Mouse (Mus musculus): ENCODE data around the gene Stab2. TPM values are rescaled to one million over a fixed set of nuclear protein-coding genes. Genes with fewer than 3 reads are reported as not detected.

Stab2 gene
- total and polyA plus RNA-seq, 2 experiments: 24.0 to 73.5 TPM

- 69% methylated on average over 8 of the region's 8 CpGs for WGBS
- TF ChIP-seq CTCF (IDR thresholded peaks at IDR 0.05; ENCODE audit: low read depth, low read length) (no peak), POLR2A (IDR thresholded peaks at IDR 0.05; ENCODE audit: extremely low read depth, insufficient read depth, low read length) (no peak)
- H3K9ac ChIP-seq (ENCODE audit: low read depth, low read length): no peak overlapping the region
- H3K27ac ChIP-seq (replicated peaks; ENCODE audit: insufficient read depth, low read depth, low read length): 0 out of 2 replicates have a peak overlapping the region, but pooled peaks have one; percentile 14
- no peaks in the 10 kb centered on the region for H3K36me3 ChIP-seq (ENCODE audit: control insufficient read depth, insufficient read depth, low read length)
- DNase-seq (ENCODE audit: extremely low read depth, low read depth, low spot score): peak; percentile 6
- H3K79me2 ChIP-seq (ENCODE audit: control insufficient read depth, insufficient read depth, low read length): no peaks in the 10 kb centered on the region
- no peak overlapping the region for H3K4me3 ChIP-seq (ENCODE audit: insufficient read depth, low read depth, low read length)
- H3K27me3 ChIP-seq (ENCODE audit: control insufficient read depth, insufficient read depth, low read length): no peaks in the 10 kb centered on the region
- H3K4me1 ChIP-seq (ENCODE audit: control insufficient read depth, insufficient read depth, low read length): no peaks in the 10 kb centered on the region; the same call in 1 of the 2 replicates
Measured at GRCm38 (mm10) chr10:86989838-86990237, 18.0 kb downstream of the Stab2 start.

GRCm38 (mm10) chr10:86976001-86976726, 31.7 kb downstream of the Stab2 start:
- TF ChIP-seq POLR2A (IDR thresholded peaks at IDR 0.05; ENCODE audit: extremely low read depth, insufficient read depth, low read length): no peak
- TF ChIP-seq CTCF (IDR thresholded peaks at IDR 0.05; ENCODE audit: low read depth, low read length): peak; percentile 36; the same call in 1 of the 2 replicates
- Histone ChIP-seq H3K4me3 (ENCODE audit: insufficient read depth, low read depth, low read length) (no peak overlapping the region), H3K4me1 (ENCODE audit: control insufficient read depth, insufficient read depth, low read length) (no peaks in the 10 kb centered on the region; the same call in none of the 2 replicates), H3K27me3 (ENCODE audit: control insufficient read depth, insufficient read depth, low read length) (no peaks in the 10 kb centered on the region), H3K9ac (ENCODE audit: low read depth, low read length) (no peak overlapping the region), H3K36me3 (ENCODE audit: control insufficient read depth, insufficient read depth, low read length) (no peaks in the 10 kb centered on the region), H3K79me2 (ENCODE audit: control insufficient read depth, insufficient read depth, low read length) (no peaks in the 10 kb centered on the region), H3K27ac (replicated peaks; ENCODE audit: insufficient read depth, low read depth, low read length) (no peak overlapping the region)
- peak; percentile 26 for DNase-seq (ENCODE audit: extremely low read depth, low read depth, low spot score)
- WGBS: 78% methylated on average over 5 of the region's 5 CpGs

- no peaks in the 10 kb centered on the region for H3K27me3 ChIP-seq (ENCODE audit: control insufficient read depth, insufficient read depth, low read length)
- H3K27ac ChIP-seq (replicated peaks; ENCODE audit: insufficient read depth, low read depth, low read length): no peak overlapping the region
- 61% methylated on average over 5 of the region's 5 CpGs for WGBS
- DNase-seq (ENCODE audit: extremely low read depth, low read depth, low spot score): no peak
- H3K9ac ChIP-seq (ENCODE audit: low read depth, low read length): no peak overlapping the region
- H3K36me3 ChIP-seq (ENCODE audit: control insufficient read depth, insufficient read depth, low read length): no peaks in the 10 kb centered on the region
- H3K4me1 ChIP-seq (ENCODE audit: control insufficient read depth, insufficient read depth, low read length): no peaks in the 10 kb centered on the region; the same call in 1 of the 2 replicates
- H3K79me2 ChIP-seq (ENCODE audit: control insufficient read depth, insufficient read depth, low read length): no peaks in the 10 kb centered on the region
- TF ChIP-seq POLR2A (IDR thresholded peaks at IDR 0.05; ENCODE audit: extremely low read depth, insufficient read depth, low read length) (no peak), CTCF (IDR thresholded peaks at IDR 0.05; ENCODE audit: low read depth, low read length) (no peak)
- H3K4me3 ChIP-seq (ENCODE audit: insufficient read depth, low read depth, low read length): no peak overlapping the region
Measured at GRCm38 (mm10) chr10:86973276-86973675, 34.5 kb downstream of the Stab2 start.

DNA sequence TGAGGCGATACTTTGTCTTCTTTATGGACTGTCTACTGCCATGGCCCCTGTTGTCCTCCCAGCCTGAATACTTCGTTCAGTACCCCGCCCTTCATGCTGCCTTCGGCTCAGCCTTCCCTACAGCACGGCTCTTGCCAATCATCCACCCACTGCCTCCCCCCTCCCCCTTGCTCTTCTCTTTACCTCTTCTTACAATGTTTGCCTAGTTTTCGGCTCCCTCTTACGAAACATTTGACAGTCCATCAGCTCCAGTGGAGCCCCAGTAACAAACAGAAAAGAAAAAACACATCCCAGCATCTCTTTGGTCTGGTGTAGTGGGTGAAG, 35.4 kb downstream of the Stab2 start:
- TF ChIP-seq POLR2A (IDR thresholded peaks at IDR 0.05; ENCODE audit: extremely low read depth, insufficient read depth, low read length) (no peak), CTCF (IDR thresholded peaks at IDR 0.05; ENCODE audit: low read depth, low read length) (no peak)
- Histone ChIP-seq H3K4me1 (ENCODE audit: control insufficient read depth, insufficient read depth, low read length) (no peaks in the 10 kb centered on the region; the same call in 1 of the 2 replicates), H3K4me3 (ENCODE audit: insufficient read depth, low read depth, low read length) (no peak overlapping the region), H3K36me3 (ENCODE audit: control insufficient read depth, insufficient read depth, low read length) (no peaks in the 10 kb centered on the region; the same call in 1 of the 2 replicates), H3K9ac (ENCODE audit: low read depth, low read length) (no peak overlapping the region), H3K27ac (replicated peaks; ENCODE audit: insufficient read depth, low read depth, low read length) (no peak overlapping the region), H3K27me3 (ENCODE audit: control insufficient read depth, insufficient read depth, low read length) (no peaks in the 10 kb centered on the region), H3K79me2 (ENCODE audit: control insufficient read depth, insufficient read depth, low read length) (no peaks in the 10 kb centered on the region)
- peak; percentile 58 for DNase-seq (ENCODE audit: extremely low read depth, low read depth, low spot score)
- WGBS: 18% methylated on average over 7 of the region's 7 CpGs

DNA sequence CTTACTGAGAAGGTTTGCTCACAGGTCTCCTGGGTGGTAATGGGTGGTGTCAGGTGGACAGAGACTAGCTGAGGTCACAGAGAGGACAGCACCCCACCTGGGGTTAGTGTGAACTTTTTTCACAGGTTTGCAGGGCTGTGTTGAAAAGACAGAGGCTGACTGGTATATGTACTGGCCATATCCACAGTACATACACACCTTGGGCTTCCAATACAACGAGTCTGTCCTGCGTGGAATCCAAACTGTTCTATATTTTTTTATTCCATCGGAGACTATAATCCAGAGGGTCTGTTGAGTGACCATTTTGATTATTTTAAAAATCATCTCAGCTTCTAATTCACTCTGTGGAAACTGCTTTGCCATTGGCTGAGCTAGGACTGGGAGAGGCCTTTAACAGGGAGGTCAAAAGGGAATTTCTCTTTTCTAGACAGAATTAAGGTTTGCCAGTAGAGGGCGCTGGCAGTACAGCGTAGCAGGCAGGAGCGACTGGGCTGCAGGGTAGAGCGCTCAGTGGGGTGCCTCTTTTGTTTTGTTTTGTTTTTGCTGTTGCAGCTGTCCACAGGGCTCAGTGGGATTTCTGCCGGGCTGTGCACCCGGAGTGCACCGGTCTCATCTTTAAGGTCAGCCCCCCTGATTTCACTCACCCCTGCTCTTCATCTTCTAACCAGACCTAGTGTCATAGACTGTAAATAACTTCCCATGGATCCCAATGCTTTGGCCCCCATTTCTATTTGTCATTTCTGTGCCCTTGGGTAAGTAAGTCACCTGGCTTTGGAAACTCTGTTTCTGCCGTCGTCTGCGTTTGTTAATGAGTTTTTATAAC, 35.9 kb downstream of the Stab2 start:
- TF ChIP-seq POLR2A (IDR thresholded peaks at IDR 0.05; ENCODE audit: extremely low read depth, insufficient read depth, low read length): no peak
- TF ChIP-seq CTCF (IDR thresholded peaks at IDR 0.05; ENCODE audit: low read depth, low read length): peak; percentile 85
- no peaks in the 10 kb centered on the region; the same call in 1 of the 2 replicates for H3K36me3 ChIP-seq (ENCODE audit: control insufficient read depth, insufficient read depth, low read length)
- H3K9ac ChIP-seq (ENCODE audit: low read depth, low read length): peak overlapping the region; percentile 25; the same call in 1 of the 2 replicates
- H3K79me2 ChIP-seq (ENCODE audit: control insufficient read depth, insufficient read depth, low read length): no peaks in the 10 kb centered on the region
- H3K4me3 ChIP-seq (ENCODE audit: insufficient read depth, low read depth, low read length): peak overlapping the region; percentile 24
- DNase-seq (ENCODE audit: extremely low read depth, low read depth, low spot score): peak; percentile 62
- no peak overlapping the region for H3K27ac ChIP-seq (replicated peaks; ENCODE audit: insufficient read depth, low read depth, low read length)
- no peaks in the 10 kb centered on the region for H3K27me3 ChIP-seq (ENCODE audit: control insufficient read depth, insufficient read depth, low read length)
- 24% methylated on average over 13 of the region's 13 CpGs for WGBS
- no peaks in the 10 kb centered on the region; the same call in 1 of the 2 replicates for H3K4me1 ChIP-seq (ENCODE audit: control insufficient read depth, insufficient read depth, low read length)

All from liver, adult 2 months (tissue).